Comparison of ENCODE assay signal across 35 mouse cellular contexts in genomic region chr14:34516960-34517577, GRCm38 (mm10). TPM values are rescaled to one million over a fixed set of nuclear protein-coding genes. Genes with fewer than 3 reads are reported as not detected.
"Had no signal": no experiment of that assay in that cellular context is flagged by ENCODE, and none has a peak within 500 bp of the region (broad histone marks: within the 10 kb centered on the region; RNA-seq: fewer than 3 reads in every experiment).

No protein-coding gene starts in this region.

- H3K4me2 ChIP-seq: heart, embryonic 11.5 days; hindbrain, embryonic 12.5 days; hindbrain, embryonic 14.5 days; limb, embryonic 13.5 days; limb, embryonic 15.5 days; liver, embryonic 12.5 days had no signal

- H3K9me3 ChIP-seq: hindbrain, embryonic 10.5 days; hindbrain, embryonic 12.5 days; limb, embryonic 13.5 days; limb, embryonic 15.5 days; liver, embryonic 12.5 days had no signal

- H3K9ac ChIP-seq: forebrain, postnatal 0 days; hindbrain, embryonic 12.5 days; hindbrain, embryonic 14.5 days; limb, embryonic 13.5 days; limb, embryonic 15.5 days; liver, embryonic 12.5 days; liver, embryonic 14.5 days had no signal

- ATAC-seq: forebrain, postnatal 0 days; hindbrain, embryonic 16.5 days; inflammation-experienced regulatory T-cells, adult 6 months; liver, embryonic 12.5 days had no signal

- H3K36me3 ChIP-seq: hindbrain, embryonic 10.5 days; hindbrain, embryonic 12.5 days; limb, embryonic 13.5 days; limb, embryonic 15.5 days; liver, embryonic 12.5 days had no signal

- H3K4me1 ChIP-seq: hindbrain, embryonic 10.5 days; hindbrain, embryonic 12.5 days; liver, embryonic 12.5 days had no signal

- DNase-seq: forebrain, postnatal 0 days; gastrocnemius, postnatal 14 days; gastrocnemius, postnatal 36 days; heart, adult 2 months; heart, postnatal 10 days; heart, postnatal 4 days; kidney, adult 11 months; kidney, adult 8-10 months; kidney, postnatal 14 days; kidney, postnatal 36 days; left cerebral cortex, postnatal 4 days had no signal

- H3K27me3 ChIP-seq: hindbrain, embryonic 12.5 days; limb, embryonic 13.5 days; limb, embryonic 15.5 days had no signal

- H3K27ac ChIP-seq: heart, adult 2 months; hindbrain, embryonic 10.5 days; hindbrain, embryonic 12.5 days; hindbrain, embryonic 14.5 days; kidney, postnatal 0 days; layer of hippocampus, adult 2 months; left cerebral cortex, adult 2 months; limb, embryonic 13.5 days; limb, embryonic 15.5 days; liver, embryonic 12.5 days; liver, embryonic 14.5 days had no signal

- H3K4me3 ChIP-seq: heart, adult 2 months; hindbrain, embryonic 10.5 days; hindbrain, embryonic 12.5 days; layer of hippocampus, adult 2 months; left cerebral cortex, adult 2 months; limb, embryonic 13.5 days; limb, embryonic 15.5 days; liver, embryonic 12.5 days had no signal

RNA-seq across cellular contexts. Expression of gene 9230112D13Rik, which starts 5.5 kb away (rescaled TPM):
- total RNA-seq: forebrain, postnatal 0 days; gastrocnemius, adult 18-20 months; gastrocnemius, adult 8-10 months; gastrocnemius, postnatal 14 days; gastrocnemius, postnatal 36 days; heart, adult 2 months; heart, postnatal 10 days; heart, postnatal 25 days; heart, postnatal 4 days; layer of hippocampus, adult 2 months; layer of hippocampus, postnatal 10 days; layer of hippocampus, postnatal 25 days; left cerebral cortex, adult 2 months; left cerebral cortex, postnatal 25 days; left cerebral cortex, postnatal 4 days; liver, adult 2 months had no signal
- polyA plus RNA-seq: forebrain, postnatal 0 days; heart, adult 2 months; heart, embryonic 11.5 days; heart, embryonic 14.5 days; heart, embryonic 16.5 days; hindbrain, embryonic 10.5 days; hindbrain, embryonic 12.5 days; hindbrain, embryonic 14.5 days; hindbrain, embryonic 16.5 days; inflammation-experienced regulatory T-cells, adult 6 months; kidney, embryonic 14.5 days; kidney, postnatal 0 days; limb, embryonic 11.5 days; limb, embryonic 13.5 days; limb, embryonic 15.5 days; liver, adult 2 months; liver, embryonic 12.5 days; liver, embryonic 14.5 days had no signal
